In the genomic region with DNA sequence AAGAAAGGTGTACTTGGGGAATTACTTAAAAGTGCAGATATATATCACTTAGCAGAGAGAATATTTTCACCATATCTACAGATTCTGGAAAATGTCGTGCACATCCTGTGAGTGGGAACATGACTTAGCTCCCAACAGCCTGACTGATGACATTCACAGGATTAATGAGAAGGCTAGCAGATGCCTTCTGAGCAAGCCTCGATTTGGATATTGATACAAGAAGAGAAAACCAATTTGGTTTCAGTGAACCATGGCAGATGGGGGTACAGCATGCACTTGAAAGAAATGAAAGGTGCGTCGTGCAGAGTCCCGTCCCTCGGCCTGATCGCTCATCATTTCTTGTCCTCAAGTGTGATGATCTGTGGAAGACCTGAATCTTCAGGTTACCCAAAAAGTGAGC, we compare ENCODE assay signal across 21 mouse cellular contexts.
"Had no signal": no experiment of that assay in that cellular context is flagged by ENCODE, and none has a peak within 500 bp of the region (broad histone marks: within the 10 kb centered on the region; RNA-seq: fewer than 3 reads in every experiment).

No protein-coding gene starts in this region.

- H3K4me1 ChIP-seq: intestine, embryonic 15.5 days; kidney, embryonic 15.5 days; liver, embryonic 13.5 days; midbrain, embryonic 12.5 days; midbrain, embryonic 15.5 days; neural tube, embryonic 12.5 days; neural tube, embryonic 15.5 days; stomach, embryonic 15.5 days had no signal

- H3K36me3 ChIP-seq: intestine, embryonic 15.5 days; kidney, embryonic 15.5 days; liver, embryonic 13.5 days; midbrain, embryonic 12.5 days; midbrain, embryonic 15.5 days; neural tube, embryonic 12.5 days; neural tube, embryonic 15.5 days; stomach, embryonic 15.5 days had no signal

- H3K4me3 ChIP-seq: intestine, embryonic 15.5 days; kidney, embryonic 15.5 days; left cerebral cortex, adult 2 months; liver, embryonic 13.5 days; midbrain, embryonic 12.5 days; midbrain, embryonic 15.5 days; neural tube, embryonic 12.5 days; neural tube, embryonic 15.5 days; stomach, embryonic 15.5 days had no signal

- H3K9me3 ChIP-seq: intestine, embryonic 15.5 days; kidney, embryonic 15.5 days; liver, embryonic 13.5 days; midbrain, embryonic 12.5 days; midbrain, embryonic 15.5 days; neural tube, embryonic 12.5 days; neural tube, embryonic 15.5 days; stomach, embryonic 15.5 days had no signal

- ATAC-seq: intestine, embryonic 15.5 days; midbrain, embryonic 15.5 days had no signal

- H3K27me3 ChIP-seq: intestine, embryonic 15.5 days; kidney, embryonic 15.5 days; liver, embryonic 13.5 days; midbrain, embryonic 12.5 days; midbrain, embryonic 15.5 days; neural tube, embryonic 12.5 days; neural tube, embryonic 15.5 days; stomach, embryonic 15.5 days had no signal

- H3K27ac ChIP-seq: intestine, embryonic 15.5 days; kidney, embryonic 15.5 days; left cerebral cortex, adult 2 months; liver, embryonic 13.5 days; macrophage; midbrain, embryonic 12.5 days; midbrain, embryonic 15.5 days; neural tube, embryonic 12.5 days; neural tube, embryonic 15.5 days; stomach, embryonic 15.5 days had no signal

- H3K4me2 ChIP-seq: intestine, embryonic 15.5 days; kidney, embryonic 15.5 days; liver, embryonic 13.5 days; midbrain, embryonic 12.5 days; midbrain, embryonic 15.5 days; neural tube, embryonic 12.5 days; neural tube, embryonic 15.5 days; stomach, embryonic 15.5 days had no signal

- H3K9ac ChIP-seq: intestine, embryonic 15.5 days; kidney, embryonic 15.5 days; liver, embryonic 13.5 days; midbrain, embryonic 12.5 days; midbrain, embryonic 15.5 days; neural tube, embryonic 12.5 days; neural tube, embryonic 15.5 days; stomach, embryonic 15.5 days had no signal

- DNase-seq: kidney, adult 11 months; kidney, adult 8-10 months; kidney, postnatal 10 days; kidney, postnatal 36 days; liver, embryonic 13.5 days; lung, adult 2 months; right cerebral cortex, adult 18-20 months; right cerebral cortex, postnatal 14 days; right cerebral cortex, postnatal 4 days; thymus, adult 18-20 months; thymus, postnatal 14 days; thymus, postnatal 4 days had no signal
